Comparison of ENCODE assay signal across 19 mouse cellular contexts in the genomic region with DNA sequence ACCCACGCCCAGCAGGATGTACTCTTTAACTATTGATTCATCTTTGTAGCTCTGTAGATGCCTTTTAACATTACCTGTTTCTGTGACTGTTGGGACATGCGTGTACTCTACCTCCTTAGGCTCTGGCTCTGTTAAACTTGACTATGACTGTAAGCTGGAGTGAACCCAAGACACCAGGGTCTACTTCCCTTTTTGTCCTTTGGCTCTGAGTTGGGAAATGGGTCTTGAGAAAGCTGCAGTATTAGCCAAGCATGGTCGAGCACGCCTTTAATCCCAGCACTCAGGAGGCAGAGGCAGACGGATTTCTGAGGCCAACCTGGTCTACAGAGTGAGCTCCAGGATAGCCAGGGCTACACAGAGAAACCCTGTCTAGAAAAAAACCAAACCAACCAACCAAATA. TPM values are rescaled to one million over a fixed set of nuclear protein-coding genes. Genes with fewer than 3 reads are reported as not detected.
DNase-seq lines count a peak whose midpoint lies in the region; ATAC-seq and TF ChIP-seq lines count a peak whose summit lies in the region.
"Had no signal": no experiment of that assay in that cellular context is flagged by ENCODE, and none has a peak within 500 bp of the region (broad histone marks: within the 10 kb centered on the region; RNA-seq: fewer than 3 reads in every experiment).

No protein-coding gene starts in this region.

- ATAC-seq in heart, embryonic 13.5 days (ENCODE audit: extremely low read depth, insufficient number of reproducible peaks, low FRiP score, low TSS enrichment) = no peak
- no peak for ATAC-seq in stomach, embryonic 16.5 days (ENCODE audit: insufficient read depth, low FRiP score)
- ATAC-seq in stomach, postnatal 0 days (ENCODE audit: low FRiP score, low TSS enrichment) = no peak
- ATAC-seq in liver, embryonic 13.5 days (ENCODE audit: low read depth) = no peak
- ATAC-seq in neutrophil, adult 5-6 weeks (ENCODE audit: extremely low read depth, insufficient number of reproducible peaks, low FRiP score, poor library complexity, severe bottlenecking) = peak; percentile 24; the same call in 1 of the 2 replicates
- no peak for ATAC-seq in intestine, embryonic 16.5 days
- no peak for ATAC-seq in forebrain, embryonic 12.5 days (ENCODE audit: low FRiP score)
- ATAC-seq: midbrain, embryonic 16.5 days had no signal

- no peak overlapping the region for H3K4me3 ChIP-seq in heart, embryonic 13.5 days
- H3K4me3 ChIP-seq in stomach, embryonic 16.5 days (replicated peaks; ENCODE audit: low read length) = no peak overlapping the region
- no peak overlapping the region for H3K4me3 ChIP-seq in stomach, postnatal 0 days (ENCODE audit: low read depth, low read length)
- H3K4me3 ChIP-seq in liver, embryonic 13.5 days (replicated peaks) = peak overlapping the region; percentile 99; the same call in 1 of the 2 replicates
- H3K4me3 ChIP-seq in intestine, embryonic 16.5 days (ENCODE audit: low read length) = no peak overlapping the region
- H3K4me3 ChIP-seq in forebrain, embryonic 12.5 days (replicated peaks) = no peak overlapping the region
- H3K4me3 ChIP-seq: lung, embryonic 15.5 days had no signal

- no peak for TF ChIP-seq EP300 in stomach, postnatal 0 days (optimal IDR thresholded peaks at IDR 0.05)

- H3K9ac ChIP-seq in heart, embryonic 13.5 days = peak overlapping the region; percentile 47; the same call in 1 of the 2 replicates
- no peak overlapping the region for H3K9ac ChIP-seq in stomach, embryonic 16.5 days (ENCODE audit: low read length)
- no peak overlapping the region for H3K9ac ChIP-seq in stomach, postnatal 0 days (ENCODE audit: low read length)
- peak overlapping the region; percentile 96 for H3K9ac ChIP-seq in liver, embryonic 13.5 days
- no peak overlapping the region for H3K9ac ChIP-seq in intestine, embryonic 16.5 days (ENCODE audit: low read depth, low read length)
- no peak overlapping the region for H3K9ac ChIP-seq in forebrain, embryonic 12.5 days
- H3K9ac ChIP-seq: lung, embryonic 15.5 days had no signal

- no peak for DNase-seq in heart, adult 9 months (ENCODE audit: low spot score in 2 of 2)
- DNase-seq in stomach, postnatal 0 days (ENCODE audit: low spot score) = no peak
- no peak for DNase-seq in liver, embryonic 13.5 days
- DNase-seq: adrenal gland, postnatal 25 days; cerebellum, adult 11 months; layer of hippocampus, adult 9-11 months; right cerebral cortex, adult 18-20 months had no signal

- no peak overlapping the region for H3K27ac ChIP-seq in heart, embryonic 13.5 days (replicated peaks)
- H3K27ac ChIP-seq in stomach, embryonic 16.5 days (ENCODE audit: low read length) = peak overlapping the region; percentile 93; the same call in 1 of the 2 replicates
- H3K27ac ChIP-seq in stomach, postnatal 0 days (replicated peaks) = no peak overlapping the region
- H3K27ac ChIP-seq in liver, embryonic 13.5 days = peak overlapping the region; percentile 98
- no peak overlapping the region for H3K27ac ChIP-seq in intestine, embryonic 16.5 days (ENCODE audit: low read length)
- H3K27ac ChIP-seq in forebrain, embryonic 12.5 days = no peak overlapping the region
- H3K27ac ChIP-seq: kidney, postnatal 0 days; lung, embryonic 15.5 days had no signal

- no peak overlapping the region for H3K4me2 ChIP-seq in heart, embryonic 13.5 days
- no peak overlapping the region for H3K4me2 ChIP-seq in stomach, embryonic 16.5 days (ENCODE audit: low read depth, low read length)
- no peak overlapping the region for H3K4me2 ChIP-seq in stomach, postnatal 0 days (replicated peaks; ENCODE audit: low read depth)
- peak overlapping the region; percentile 99 for H3K4me2 ChIP-seq in liver, embryonic 13.5 days
- H3K4me2 ChIP-seq in intestine, embryonic 16.5 days (ENCODE audit: low read depth, low read length) = no peak overlapping the region
- H3K4me2 ChIP-seq in forebrain, embryonic 12.5 days = no peak overlapping the region
- H3K4me2 ChIP-seq: lung, embryonic 15.5 days had no signal

- WGBS in heart, embryonic 13.5 days = 81% methylated on average over 5 of the region's 5 CpGs
- WGBS in stomach, embryonic 16.5 days = 82% methylated on average over 5 of the region's 5 CpGs
- 83% methylated on average over 5 of the region's 5 CpGs for WGBS in stomach, postnatal 0 days
- 56% methylated on average over 5 of the region's 5 CpGs for WGBS in liver, embryonic 13.5 days (ENCODE audit: insufficient replicate concordance)
- WGBS in intestine, embryonic 16.5 days = 88% methylated on average over 5 of the region's 5 CpGs
- 86% methylated on average over 5 of the region's 5 CpGs for WGBS in forebrain, embryonic 12.5 days

- H3K4me1 ChIP-seq in heart, embryonic 13.5 days = peaks cover 66% of the 10 kb centered on the region
- peaks cover 45% of the 10 kb centered on the region for H3K4me1 ChIP-seq in stomach, embryonic 16.5 days (ENCODE audit: control insufficient read depth, insufficient read depth, low read length)
- peaks cover 11% of the 10 kb centered on the region; the same call in 1 of the 2 replicates for H3K4me1 ChIP-seq in stomach, postnatal 0 days (replicated peaks; ENCODE audit: control insufficient read depth, insufficient read depth)
- H3K4me1 ChIP-seq in liver, embryonic 13.5 days (replicated peaks) = peaks cover 78% of the 10 kb centered on the region
- peaks cover 41% of the 10 kb centered on the region for H3K4me1 ChIP-seq in intestine, embryonic 16.5 days (ENCODE audit: control insufficient read depth, insufficient read depth, low read length)
- peaks cover 68% of the 10 kb centered on the region for H3K4me1 ChIP-seq in forebrain, embryonic 12.5 days

- no peaks in the 10 kb centered on the region for H3K9me3 ChIP-seq in heart, embryonic 13.5 days
- H3K9me3 ChIP-seq in stomach, embryonic 16.5 days (replicated peaks; ENCODE audit: control insufficient read depth, low read length) = no peaks in the 10 kb centered on the region
- no peaks in the 10 kb centered on the region for H3K9me3 ChIP-seq in stomach, postnatal 0 days (ENCODE audit: control insufficient read depth, low read length)
- H3K9me3 ChIP-seq in liver, embryonic 13.5 days (replicated peaks) = no peaks in the 10 kb centered on the region
- H3K9me3 ChIP-seq in intestine, embryonic 16.5 days (ENCODE audit: control insufficient read depth, low read length) = no peaks in the 10 kb centered on the region
- no peaks in the 10 kb centered on the region for H3K9me3 ChIP-seq in forebrain, embryonic 12.5 days
- H3K9me3 ChIP-seq: G1E; lung, embryonic 15.5 days had no signal

- no peak for TF ChIP-seq CTCF in stomach, postnatal 0 days (IDR thresholded peaks at IDR 0.05; ENCODE audit: low read depth)

- H3K27me3 ChIP-seq in heart, embryonic 13.5 days (replicated peaks) = no peaks in the 10 kb centered on the region
- no peaks in the 10 kb centered on the region for H3K27me3 ChIP-seq in stomach, embryonic 16.5 days (ENCODE audit: control insufficient read depth, insufficient read depth, low read length)
- no peaks in the 10 kb centered on the region for H3K27me3 ChIP-seq in stomach, postnatal 0 days (ENCODE audit: control insufficient read depth, insufficient read depth, low read length)
- no peaks in the 10 kb centered on the region for H3K27me3 ChIP-seq in liver, embryonic 13.5 days
- no peaks in the 10 kb centered on the region for H3K27me3 ChIP-seq in intestine, embryonic 16.5 days (replicated peaks; ENCODE audit: control insufficient read depth, insufficient read depth, low read length)
- H3K27me3 ChIP-seq in forebrain, embryonic 12.5 days = no peaks in the 10 kb centered on the region
- H3K27me3 ChIP-seq: lung, embryonic 15.5 days had no signal

- H3K36me3 ChIP-seq in heart, embryonic 13.5 days = peaks cover 26% of the 10 kb centered on the region
- H3K36me3 ChIP-seq in stomach, embryonic 16.5 days (ENCODE audit: control insufficient read depth, insufficient read depth, low read length) = no peaks in the 10 kb centered on the region
- H3K36me3 ChIP-seq in stomach, postnatal 0 days (ENCODE audit: control insufficient read depth, insufficient read depth, low read length) = no peaks in the 10 kb centered on the region; the same call in 1 of the 2 replicates
- peaks cover 21% of the 10 kb centered on the region for H3K36me3 ChIP-seq in liver, embryonic 13.5 days
- no peaks in the 10 kb centered on the region for H3K36me3 ChIP-seq in intestine, embryonic 16.5 days (ENCODE audit: control insufficient read depth, insufficient read depth, low read length)
- peaks cover 11% of the 10 kb centered on the region; the same call in 1 of the 2 replicates for H3K36me3 ChIP-seq in forebrain, embryonic 12.5 days (replicated peaks)

RNA-seq across cellular contexts. Expression of a gene that starts 1.9 kb away (rescaled TPM):
- polyA plus RNA-seq in heart, embryonic 13.5 days (2015; fragmentation: Nextera tagmentation; extraction: Ambion mirVana) = 177 and 212 TPM in 2 replicates
- polyA plus RNA-seq in stomach, embryonic 16.5 days (2015; fragmentation: Nextera tagmentation; extraction: Ambion mirVana) = 140 and 208 TPM in 2 replicates
- polyA plus RNA-seq in stomach, postnatal 0 days (2015; fragmentation: Nextera tagmentation; extraction: Ambion mirVana) = 83.5 and 103 TPM in 2 replicates
- polyA plus RNA-seq in liver, embryonic 13.5 days (2015; fragmentation: Nextera tagmentation; extraction: Ambion mirVana) = 152 and 192 TPM in 2 replicates
- total RNA-seq in neutrophil, adult 5-6 weeks (2017) = 18.9 and 23.7 TPM in 2 replicates
- 165 and 207 TPM in 2 replicates for polyA plus RNA-seq in intestine, embryonic 16.5 days (2015; fragmentation: Nextera tagmentation; extraction: Ambion mirVana)
- 275 and 317 TPM in 2 replicates for polyA plus RNA-seq in forebrain, embryonic 12.5 days (2016; fragmentation: Nextera tagmentation; extraction: Ambion mirVana)

RNA-seq across cellular contexts. Expression of a gene that starts 3.6 kb away (rescaled TPM):
- 44.8 and 47.1 TPM in 2 replicates for polyA plus RNA-seq in heart, embryonic 13.5 days (2015; fragmentation: Nextera tagmentation; extraction: Ambion mirVana)
- 49.3 and 54.5 TPM in 2 replicates for polyA plus RNA-seq in stomach, embryonic 16.5 days (2015; fragmentation: Nextera tagmentation; extraction: Ambion mirVana)
- polyA plus RNA-seq in stomach, postnatal 0 days (2015; fragmentation: Nextera tagmentation; extraction: Ambion mirVana) = 36.8 and 37.8 TPM in 2 replicates
- 38.2 and 40.7 TPM in 2 replicates for polyA plus RNA-seq in liver, embryonic 13.5 days (2015; fragmentation: Nextera tagmentation; extraction: Ambion mirVana)
- 16.3 and 16.6 TPM in 2 replicates for total RNA-seq in neutrophil, adult 5-6 weeks (2017)
- polyA plus RNA-seq in intestine, embryonic 16.5 days (2015; fragmentation: Nextera tagmentation; extraction: Ambion mirVana) = 49.4 and 49.6 TPM in 2 replicates
- polyA plus RNA-seq in forebrain, embryonic 12.5 days (2016; fragmentation: Nextera tagmentation; extraction: Ambion mirVana) = 80.4 and 81.9 TPM in 2 replicates

RNA-seq across cellular contexts. Expression of a gene that starts 5.4 kb away (rescaled TPM):
- polyA plus RNA-seq in heart, embryonic 13.5 days (2015; fragmentation: Nextera tagmentation; extraction: Ambion mirVana) = 37.1 and 40.5 TPM in 2 replicates
- 39.4 and 41.0 TPM in 2 replicates for polyA plus RNA-seq in stomach, embryonic 16.5 days (2015; fragmentation: Nextera tagmentation; extraction: Ambion mirVana)
- polyA plus RNA-seq in stomach, postnatal 0 days (2015; fragmentation: Nextera tagmentation; extraction: Ambion mirVana) = 14.2 and 15.1 TPM in 2 replicates
- polyA plus RNA-seq in liver, embryonic 13.5 days (2015; fragmentation: Nextera tagmentation; extraction: Ambion mirVana) = 21.5 and 22.3 TPM in 2 replicates
- total RNA-seq in neutrophil, adult 5-6 weeks (2017) = 6.4 and 10.4 TPM in 2 replicates
- polyA plus RNA-seq in intestine, embryonic 16.5 days (2015; fragmentation: Nextera tagmentation; extraction: Ambion mirVana) = 25.5 and 28.9 TPM in 2 replicates
- polyA plus RNA-seq in forebrain, embryonic 12.5 days (2016; fragmentation: Nextera tagmentation; extraction: Ambion mirVana) = 67.1 and 70.7 TPM in 2 replicates

RNA-seq across cellular contexts. Expression of a gene that starts 22.2 kb away (rescaled TPM):
- 28.9 and 30.6 TPM in 2 replicates for polyA plus RNA-seq in heart, embryonic 13.5 days (2015; fragmentation: Nextera tagmentation; extraction: Ambion mirVana)
- 41.8 and 46.4 TPM in 2 replicates for polyA plus RNA-seq in stomach, embryonic 16.5 days (2015; fragmentation: Nextera tagmentation; extraction: Ambion mirVana)
- polyA plus RNA-seq in stomach, postnatal 0 days (2015; fragmentation: Nextera tagmentation; extraction: Ambion mirVana) = 13.7 and 14.8 TPM in 2 replicates
- 17.3 and 18.5 TPM in 2 replicates for polyA plus RNA-seq in liver, embryonic 13.5 days (2015; fragmentation: Nextera tagmentation; extraction: Ambion mirVana)
- total RNA-seq in neutrophil, adult 5-6 weeks (2017) = 53.4 and 54.1 TPM in 2 replicates
- 31.6 and 34.9 TPM in 2 replicates for polyA plus RNA-seq in intestine, embryonic 16.5 days (2015; fragmentation: Nextera tagmentation; extraction: Ambion mirVana)
- polyA plus RNA-seq in forebrain, embryonic 12.5 days (2016; fragmentation: Nextera tagmentation; extraction: Ambion mirVana) = 67.4 and 72.2 TPM in 2 replicates

RNA-seq across cellular contexts. Expression of a gene that starts 31.0 kb away (rescaled TPM):
- polyA plus RNA-seq in heart, embryonic 13.5 days (2015; fragmentation: Nextera tagmentation; extraction: Ambion mirVana) = 0.19 TPM in 1 of 2 replicates, not detected in the other
- polyA plus RNA-seq in stomach, embryonic 16.5 days (2015; fragmentation: Nextera tagmentation; extraction: Ambion mirVana) = 0.10 and 0.18 TPM in 2 replicates
- not detected in 2 replicates for polyA plus RNA-seq in stomach, postnatal 0 days (2015; fragmentation: Nextera tagmentation; extraction: Ambion mirVana)
- 0.06 and 0.08 TPM in 2 replicates for polyA plus RNA-seq in liver, embryonic 13.5 days (2015; fragmentation: Nextera tagmentation; extraction: Ambion mirVana)
- total RNA-seq in neutrophil, adult 5-6 weeks (2017) = 1.3 and 1.5 TPM in 2 replicates
- not detected in 2 replicates for polyA plus RNA-seq in intestine, embryonic 16.5 days (2015; fragmentation: Nextera tagmentation; extraction: Ambion mirVana)
- 0.12 and 0.51 TPM in 2 replicates for polyA plus RNA-seq in forebrain, embryonic 12.5 days (2016; fragmentation: Nextera tagmentation; extraction: Ambion mirVana)
- total RNA-seq: adrenal gland, postnatal 25 days; common myeloid progenitor, adult 5-6 weeks; left cerebral cortex, postnatal 25 days had no signal
- polyA plus RNA-seq: frontal cortex, adult 2 months; G1E had no signal

Comparison
In these comparisons a context has a peak if more than half of its experiments do, and no peak if none do; other contexts are left out.
1. H3K27ac ChIP-seq: peak in stomach, embryonic 16.5 days (single experiment) and liver, embryonic 13.5 days (single experiment); none in heart, embryonic 13.5 days (single experiment), stomach, postnatal 0 days (single experiment), intestine, embryonic 16.5 days (single experiment) and forebrain, embryonic 12.5 days (single experiment).
2. H3K9ac ChIP-seq: peak in heart, embryonic 13.5 days (single experiment) and liver, embryonic 13.5 days (single experiment); none in stomach, embryonic 16.5 days (single experiment), stomach, postnatal 0 days (single experiment), intestine, embryonic 16.5 days (single experiment) and forebrain, embryonic 12.5 days (single experiment).